Comparison of ENCODE assay signal across 22 mouse cellular contexts in the genomic region with DNA sequence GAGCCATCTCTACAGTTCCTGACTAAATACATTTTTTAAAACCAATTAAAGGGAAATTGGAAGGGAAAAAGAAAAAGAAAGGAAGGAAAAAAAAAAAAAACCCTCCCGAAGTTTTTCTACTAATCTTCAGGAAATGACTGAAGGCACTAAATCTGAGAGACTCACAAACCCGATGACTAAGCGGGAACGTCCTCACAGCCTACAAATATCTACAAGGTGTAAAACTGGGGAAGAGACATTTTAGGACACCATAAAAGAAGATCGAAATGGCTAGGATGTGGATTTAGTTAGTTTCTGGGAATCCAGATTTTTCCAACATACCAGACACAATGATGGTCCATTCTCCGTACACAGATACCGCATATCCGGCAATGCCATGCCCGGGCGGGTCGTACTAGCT. TPM values are rescaled to one million over a fixed set of nuclear protein-coding genes. Genes with fewer than 3 reads are reported as not detected.
DNase-seq lines count a peak whose midpoint lies in the region; ATAC-seq and TF ChIP-seq lines count a peak whose summit lies in the region.
"Had no signal": no experiment of that assay in that cellular context is flagged by ENCODE, and none has a peak within 500 bp of the region (broad histone marks: within the 10 kb centered on the region; RNA-seq: fewer than 3 reads in every experiment).

No protein-coding gene starts in this region.

- no peak for DNase-seq in frontal cortex, adult 2 months (ENCODE audit: extremely low spot score in 1 of 2, low spot score in 1 of 2)
- DNase-seq in layer of hippocampus, adult 2 months (ENCODE audit: low spot score in 2 of 2): no peak
- no peak for DNase-seq in layer of hippocampus, postnatal 25 days (ENCODE audit: extremely low spot score in 1 of 2, low spot score in 1 of 2)
- peak; percentile 4 for DNase-seq in midbrain, embryonic 11.5 days (ENCODE audit: low spot score, missing footprints)
- no peak for DNase-seq in midbrain, postnatal 0 days (ENCODE audit: low spot score)
- DNase-seq in urinary bladder, adult 18-20 months (ENCODE audit: low spot score in 2 of 2): no peak
- DNase-seq: adrenal gland, adult 2 months; adrenal gland, postnatal 10 days; adrenal gland, postnatal 25 days; B cell, adult 2 months; cerebellum, adult 11-12 months; cerebellum, adult 2 months; cerebellum, adult 9-10 months; cerebellum, postnatal 10 days; cerebellum, postnatal 25 days had no signal

- no peaks in the 10 kb centered on the region for H3K9me3 ChIP-seq in midbrain, embryonic 11.5 days (ENCODE audit: control insufficient read depth, low read length)
- H3K9me3 ChIP-seq in midbrain, postnatal 0 days (ENCODE audit: low read length): no peaks in the 10 kb centered on the region
- H3K9me3 ChIP-seq: embryonic facial prominence, embryonic 10.5 days; embryonic facial prominence, embryonic 12.5 days; forebrain, embryonic 13.5 days; forebrain, embryonic 15.5 days had no signal

- no peaks in the 10 kb centered on the region for H3K36me3 ChIP-seq in midbrain, embryonic 11.5 days (ENCODE audit: control insufficient read depth, insufficient read depth, low read length)
- H3K36me3 ChIP-seq in midbrain, postnatal 0 days (ENCODE audit: insufficient read depth, low read length): peaks cover 14% of the 10 kb centered on the region
- H3K36me3 ChIP-seq: embryonic facial prominence, embryonic 10.5 days; embryonic facial prominence, embryonic 12.5 days; forebrain, embryonic 15.5 days had no signal

- H3K4me2 ChIP-seq in midbrain, embryonic 11.5 days: no peak overlapping the region
- no peak overlapping the region for H3K4me2 ChIP-seq in midbrain, postnatal 0 days (ENCODE audit: low read depth, low read length, poor library complexity, severe bottlenecking)
- H3K4me2 ChIP-seq: embryonic facial prominence, embryonic 12.5 days; forebrain, embryonic 13.5 days; forebrain, embryonic 15.5 days had no signal

- TF ChIP-seq CTCF in layer of hippocampus, adult 2 months (conservative IDR thresholded peaks at IDR 0.05): no peak
- no peak for TF ChIP-seq CTCF in midbrain, postnatal 0 days (IDR thresholded peaks at IDR 0.05)

- ATAC-seq in frontal cortex, adult (ENCODE audit: low TSS enrichment): peak; percentile 78
- ATAC-seq in midbrain, embryonic 11.5 days (ENCODE audit: low FRiP score): no peak
- no peak for ATAC-seq in midbrain, postnatal 0 days (ENCODE audit: low FRiP score)
- ATAC-seq: CD4-positive, CD25-positive, alpha-beta regulatory T cell, adult 4 months; forebrain, embryonic 13.5 days; forebrain, embryonic 15.5 days had no signal

- peak overlapping the region; percentile 53 for H3K27ac ChIP-seq in layer of hippocampus, adult 2 months
- H3K27ac ChIP-seq in midbrain, embryonic 11.5 days (ENCODE audit: low read depth, low read length): no peak overlapping the region
- no peak overlapping the region for H3K27ac ChIP-seq in midbrain, postnatal 0 days (ENCODE audit: low read depth, low read length)
- H3K27ac ChIP-seq: embryonic facial prominence, embryonic 10.5 days; embryonic facial prominence, embryonic 12.5 days; forebrain, embryonic 13.5 days; forebrain, embryonic 15.5 days had no signal

- H3K9ac ChIP-seq in midbrain, embryonic 11.5 days (ENCODE audit: low read length): no peak overlapping the region
- no peak overlapping the region for H3K9ac ChIP-seq in midbrain, postnatal 0 days (replicated peaks; ENCODE audit: low read length, poor library complexity, severe bottlenecking)
- H3K9ac ChIP-seq: embryonic facial prominence, embryonic 12.5 days; forebrain, embryonic 13.5 days; forebrain, embryonic 15.5 days had no signal

- H3K4me3 ChIP-seq in layer of hippocampus, adult 2 months: no peak overlapping the region
- H3K4me3 ChIP-seq in midbrain, embryonic 11.5 days (ENCODE audit: low read depth, low read length): no peak overlapping the region
- H3K4me3 ChIP-seq in midbrain, postnatal 0 days (ENCODE audit: low read depth, low read length): no peak overlapping the region
- H3K4me3 ChIP-seq: embryonic facial prominence, embryonic 10.5 days; embryonic facial prominence, embryonic 12.5 days; forebrain, embryonic 13.5 days; forebrain, embryonic 15.5 days had no signal

- no peaks in the 10 kb centered on the region; the same call in 1 of the 2 replicates for H3K27me3 ChIP-seq in midbrain, embryonic 11.5 days (ENCODE audit: control insufficient read depth, insufficient read depth, low read length)
- no peaks in the 10 kb centered on the region for H3K27me3 ChIP-seq in midbrain, postnatal 0 days (ENCODE audit: insufficient read depth, low read length)
- H3K27me3 ChIP-seq: CH12.LX; embryonic facial prominence, embryonic 12.5 days; forebrain, embryonic 13.5 days; forebrain, embryonic 15.5 days had no signal

- 95% methylated on average over 11 of the region's 11 CpGs for WGBS in midbrain, embryonic 11.5 days
- WGBS in midbrain, postnatal 0 days: 95% methylated on average over 11 of the region's 11 CpGs

- H3K4me1 ChIP-seq in midbrain, embryonic 11.5 days (ENCODE audit: control insufficient read depth, insufficient read depth, low read length): no peaks in the 10 kb centered on the region
- H3K4me1 ChIP-seq in midbrain, postnatal 0 days (ENCODE audit: insufficient read depth, low read length): no peaks in the 10 kb centered on the region
- H3K4me1 ChIP-seq: embryonic facial prominence, embryonic 12.5 days; forebrain, embryonic 13.5 days; forebrain, embryonic 15.5 days had no signal

RNA-seq across cellular contexts. Expression of a gene that starts 6.4 kb away (rescaled TPM):
- polyA plus RNA-seq in frontal cortex, adult 2 months (2012; rRNA removed): 12.2 and 13.2 TPM in 2 replicates
- total RNA-seq in layer of hippocampus, adult 2 months (2021): 10 to 100 TPM; 43.4 to 49.1 TPM
- 10 to 100 TPM; 40.5 to 54.2 TPM for total RNA-seq in layer of hippocampus, postnatal 25 days (2021)
- 0.20 and 0.46 TPM in 2 replicates for polyA plus RNA-seq in midbrain, embryonic 11.5 days (2014; fragmentation: Nextera tagmentation; extraction: Ambion mirVana)
- total RNA-seq in midbrain, postnatal 0 days (2014; rRNA removed): 7.6 and 8.5 TPM in 2 replicates
- polyA plus RNA-seq in midbrain, postnatal 0 days (2015; fragmentation: Nextera tagmentation; extraction: Ambion mirVana): 2.6 and 2.9 TPM in 2 replicates

RNA-seq across cellular contexts. Expression of a gene that starts 46.5 kb away (rescaled TPM):
- polyA plus RNA-seq in frontal cortex, adult 2 months (2012; rRNA removed): 34.9 and 44.2 TPM in 2 replicates
- 10 to 100 TPM; 38.8 to 40.7 TPM for total RNA-seq in layer of hippocampus, adult 2 months (2021)
- total RNA-seq in layer of hippocampus, postnatal 25 days (2021): 10 to 100 TPM; 26.8 to 40.8 TPM
- polyA plus RNA-seq in midbrain, embryonic 11.5 days (2014; fragmentation: Nextera tagmentation; extraction: Ambion mirVana): 39.4 and 39.9 TPM in 2 replicates
- total RNA-seq in midbrain, postnatal 0 days (2014; rRNA removed): 28.8 and 34.5 TPM in 2 replicates
- 10.3 TPM in 2 replicates for polyA plus RNA-seq in midbrain, postnatal 0 days (2015; fragmentation: Nextera tagmentation; extraction: Ambion mirVana)
